Mouse (Mus musculus): ENCODE data around the gene Arhgap18.

Arhgap18 gene

GRCm38 (mm10) chr10:26827315-26827714 is 74.1 kb downstream of the Arhgap18 start:
- intact Hi-C loops (cut with DNase I), result no loop called here

DNA sequence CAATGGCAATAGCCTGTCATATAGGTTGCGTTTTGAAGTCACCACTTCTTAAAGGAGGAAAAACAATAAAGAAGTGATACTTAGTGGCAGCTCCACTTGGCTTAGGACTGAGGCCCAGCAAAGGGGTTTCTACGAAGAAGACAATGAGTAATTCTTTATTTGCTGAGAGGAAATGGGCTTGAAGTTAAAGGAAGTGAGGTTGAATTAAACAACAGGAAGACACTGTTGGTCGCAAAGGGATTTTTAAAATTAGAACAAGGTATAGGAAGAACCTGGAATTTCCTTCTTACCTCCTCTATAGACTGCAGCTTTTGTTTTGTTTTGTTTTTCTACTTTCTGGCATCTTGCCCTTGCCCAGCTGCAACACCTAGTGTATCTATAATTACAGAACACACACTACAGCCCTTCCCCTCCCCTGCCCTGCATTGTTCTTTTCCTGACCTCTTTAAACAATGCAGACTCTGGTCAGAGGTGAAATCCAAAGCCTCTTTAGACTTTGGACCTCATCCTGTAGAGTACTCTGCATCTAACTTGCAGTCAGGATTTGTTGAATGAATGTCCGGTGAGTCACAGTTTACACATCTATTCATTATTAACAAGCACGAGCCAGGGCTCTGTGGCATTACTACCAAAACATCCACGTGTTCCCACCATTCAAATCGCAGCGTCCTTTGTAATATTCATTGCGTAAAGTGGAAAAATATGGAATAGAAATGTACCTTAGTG is 75.4 kb downstream of the Arhgap18 start:
- intact Hi-C loops (cut with DNase I), result no loop called here

- intact Hi-C loops (cut with DNase I), result no loop called here
Observed at GRCm38 (mm10) chr10:26832068-26832467, 78.8 kb downstream of the Arhgap18 start.

GRCm38 (mm10) chr10:26832669-26833249 is 79.5 kb downstream of the Arhgap18 start:
- intact Hi-C loops (cut with DNase I), result no loop called here

DNA sequence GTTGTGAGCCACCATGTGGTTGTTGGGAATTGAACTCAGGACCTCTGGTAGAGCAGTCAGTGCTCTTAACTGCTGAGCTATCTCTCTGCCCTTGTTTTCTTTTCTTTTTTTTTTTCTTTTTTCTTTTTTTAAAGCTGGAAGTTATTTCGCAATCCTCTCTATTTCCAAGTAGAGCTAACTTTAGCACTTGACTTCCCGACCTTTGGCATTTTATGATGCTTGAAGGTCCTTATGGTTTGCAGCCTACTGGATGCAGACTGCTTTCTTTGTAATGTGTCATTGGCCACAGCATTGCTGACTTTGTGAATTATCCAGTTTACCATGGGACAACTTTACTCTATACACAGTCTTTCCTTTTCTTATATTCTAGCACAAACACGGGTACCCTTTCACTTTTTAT is 80.2 kb downstream of the Arhgap18 start:
- intact Hi-C loops (cut with DNase I), result no loop called here

GRCm38 (mm10) chr10:26849311-26849710 is 96.1 kb downstream of the Arhgap18 start:
- intact Hi-C loops (cut with DNase I), result no loop called here

GRCm38 (mm10) chr10:26849854-26850253 is 96.6 kb downstream of the Arhgap18 start:
- intact Hi-C loops (cut with DNase I), result no loop called here

GRCm38 (mm10) chr10:26854556-26855100 is 101.4 kb downstream of the Arhgap18 start:
- intact Hi-C loops (cut with DNase I), result no loop called here

DNA sequence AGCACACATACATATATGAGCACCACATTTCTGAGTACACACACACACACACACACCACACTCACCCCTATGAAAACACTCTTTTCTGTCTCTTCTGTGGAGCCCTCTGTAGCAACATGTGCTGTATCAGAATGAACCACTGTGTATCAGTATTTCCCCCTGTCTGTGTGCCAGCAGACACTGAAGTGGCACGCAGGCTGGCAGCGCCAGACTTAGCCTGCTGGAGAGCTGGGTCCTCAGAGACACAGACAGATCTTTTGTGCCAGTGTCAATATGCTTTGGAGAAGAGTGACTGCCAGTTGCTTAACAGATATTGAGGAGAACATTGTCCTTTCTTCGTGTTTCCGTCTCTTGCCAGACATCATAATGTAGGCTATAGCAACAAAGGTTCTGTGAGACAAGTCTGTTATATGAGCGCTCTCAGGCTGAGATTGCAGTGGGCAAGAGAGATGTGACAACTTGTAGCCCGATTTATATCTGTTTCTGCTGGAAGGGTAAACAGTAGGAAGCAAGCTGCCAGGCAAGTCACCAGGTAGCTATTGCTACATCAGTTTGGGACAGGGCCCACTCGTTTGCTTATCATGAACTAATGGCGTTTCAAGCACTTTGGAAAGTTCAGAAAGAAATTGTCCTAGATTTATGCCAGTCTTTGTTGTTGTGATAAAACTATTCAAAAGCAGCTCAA is 102.8 kb downstream of the Arhgap18 start:
- intact Hi-C loops (cut with DNase I), result no loop called here

- intact Hi-C loops (cut with DNase I), result no loop called here
Observed at GRCm38 (mm10) chr10:26857583-26857982, 104.4 kb downstream of the Arhgap18 start.

- intact Hi-C loops (cut with DNase I), result no loop called here
Observed at GRCm38 (mm10) chr10:26858537-26858936, 105.3 kb downstream of the Arhgap18 start.

GRCm38 (mm10) chr10:26861231-26861630 is 108.0 kb downstream of the Arhgap18 start:
- intact Hi-C loops (cut with DNase I), result no loop called here

GRCm38 (mm10) chr10:26862207-26862606 is 109.0 kb downstream of the Arhgap18 start:
- intact Hi-C loops (cut with DNase I), result no loop called here

- intact Hi-C loops (cut with DNase I), result no loop called here
Observed at GRCm38 (mm10) chr10:26863982-26864381, 110.8 kb downstream of the Arhgap18 start.

GRCm38 (mm10) chr10:26870802-26871201 is 117.6 kb downstream of the Arhgap18 start:
- intact Hi-C loops (cut with DNase I), result no loop called here

DNA sequence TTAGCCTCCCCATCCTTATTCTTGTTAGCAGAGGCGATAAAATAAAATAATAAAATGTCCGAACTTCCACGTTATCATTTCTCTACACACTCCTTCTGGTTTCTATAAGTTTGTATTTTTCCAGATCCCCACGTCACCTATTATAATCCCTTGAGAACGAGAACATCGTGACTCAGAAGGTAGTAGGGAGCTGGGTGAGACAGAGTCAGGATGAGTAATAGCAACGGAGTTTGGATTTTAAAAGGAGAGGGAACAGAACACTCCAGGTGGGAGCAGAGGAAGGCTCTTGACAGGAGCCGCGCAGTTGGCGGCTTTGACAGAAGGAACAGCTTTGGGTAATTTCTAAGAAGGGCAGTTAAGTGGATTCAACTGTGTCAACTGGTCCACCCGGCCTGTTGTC is 124.1 kb downstream of the Arhgap18 start:
- intact Hi-C loops (cut with DNase I), result no loop called here

GRCm38 (mm10) chr10:26878924-26879600 is 125.8 kb downstream of the Arhgap18 start:
- intact Hi-C loops (cut with DNase I), result no loop called here

DNA sequence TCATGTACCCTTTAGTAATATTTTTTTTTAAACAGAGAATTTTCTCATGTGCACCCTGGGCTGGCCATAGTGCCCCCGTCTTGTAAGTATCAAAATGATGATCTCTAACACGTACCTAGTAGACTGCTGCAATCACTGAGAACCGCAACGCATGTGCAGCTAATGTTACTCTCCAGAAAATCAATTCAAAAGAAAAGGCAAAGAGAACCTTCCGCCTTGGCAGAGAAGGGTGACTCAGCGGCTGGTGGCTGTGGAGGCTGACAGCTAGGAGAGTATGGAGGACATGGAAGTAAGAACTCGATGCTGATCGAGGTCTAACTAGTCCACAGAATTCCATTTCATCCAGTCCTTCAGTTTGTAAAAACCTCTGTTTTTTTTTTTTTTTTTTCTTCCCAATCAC is 131.7 kb downstream of the Arhgap18 start:
- intact Hi-C loops (cut with DNase I), result no loop called here

GRCm38 (mm10) chr10:26889226-26889625 is 136.0 kb downstream of the Arhgap18 start:
- intact Hi-C loops (cut with DNase I), result no loop called here

DNA sequence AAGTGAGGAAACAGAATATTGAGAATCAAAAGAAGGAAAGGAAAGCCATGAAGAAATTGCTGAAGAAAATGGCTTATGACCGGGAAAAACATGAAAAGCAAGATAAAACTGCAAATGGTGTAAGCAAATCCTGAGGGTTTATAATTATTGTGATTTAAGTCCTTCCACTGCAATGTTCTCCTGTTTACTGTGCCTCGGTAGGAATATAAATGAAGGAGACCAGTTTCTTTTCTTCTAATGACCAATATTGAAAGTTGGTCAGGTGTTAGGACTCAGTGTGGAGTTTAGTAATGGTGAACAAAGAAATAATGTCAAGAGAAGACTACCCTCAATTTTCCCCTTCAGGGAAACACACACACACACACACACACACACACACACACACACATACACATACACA is 136.5 kb downstream of the Arhgap18 start:
- intact Hi-C loops (cut with DNase I), result loop anchor here (1.0 to 10.0 kb wide), 3 partner anchors 178 to 517 kb away; no protein-coding TSS in a partner anchor

DNA sequence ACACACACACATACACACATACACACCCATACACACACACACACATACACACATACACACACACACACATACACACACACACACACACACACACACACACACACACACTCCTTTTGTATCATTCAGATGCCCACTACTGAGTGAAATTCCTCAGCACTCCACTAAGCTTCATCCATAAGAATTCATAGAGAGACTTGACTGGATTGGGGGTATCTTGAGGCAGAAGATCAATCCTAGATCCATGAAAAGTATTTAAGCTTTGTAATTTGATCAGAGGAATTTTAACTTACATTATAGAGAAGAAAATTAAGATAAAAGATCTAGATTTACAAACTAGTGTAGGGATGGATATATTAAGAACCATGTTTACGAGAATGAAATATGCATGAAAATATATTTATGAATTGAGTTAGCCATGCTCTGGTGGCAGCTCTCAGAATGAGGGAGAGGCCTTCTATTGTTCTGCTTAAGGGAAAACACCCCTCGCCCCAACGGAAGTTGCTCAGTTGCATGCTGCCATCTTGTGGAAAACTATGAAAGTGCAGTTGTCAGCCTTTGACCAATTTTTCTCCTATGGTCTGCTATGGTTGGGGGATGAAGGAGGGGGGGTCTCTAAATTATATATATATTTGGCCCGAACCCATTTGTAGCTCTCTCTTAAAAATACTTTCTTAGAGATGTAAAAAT is 137.2 kb downstream of the Arhgap18 start:
- intact Hi-C loops (cut with DNase I), result loop anchor here (1.0 to 10.0 kb wide), 3 partner anchors 179 to 518 kb away; no protein-coding TSS in a partner anchor

All from adrenal gland (tissue).